Mouse (Mus musculus): Measurements from ENCODE around the gene A630073D07Rik.
"Not testable (repeated sequence)": the region's sequence is repeated elsewhere in the genome, so short reads cannot be mapped to it uniquely, and the experiment has no call there.

The A630073D07Rik gene

DNA sequence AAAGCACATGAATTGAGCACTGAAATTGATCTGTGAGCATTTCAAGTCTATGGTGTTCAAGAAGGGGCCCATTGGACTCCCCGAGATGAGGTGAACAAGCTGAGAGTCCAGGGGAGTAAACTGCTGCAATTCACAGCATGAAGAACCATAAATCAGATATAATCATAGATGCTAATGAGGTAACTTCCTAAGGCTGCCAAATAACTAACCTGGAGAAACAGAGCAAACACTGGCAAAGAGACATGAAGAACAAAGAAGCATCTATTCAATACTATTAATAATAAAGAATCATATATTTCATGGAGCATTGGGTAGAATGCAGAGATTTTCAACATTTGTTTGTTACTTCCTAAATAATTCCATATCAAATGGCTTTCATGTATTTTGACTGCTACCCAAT is at the start of gene A630073D07Rik:
A630073D07Rik (minus strand) TSS at position 101 of the 400 bp plus-strand sequence.
- in situ Hi-C loops (cut with MseI, MboI): no loop called here

DNA sequence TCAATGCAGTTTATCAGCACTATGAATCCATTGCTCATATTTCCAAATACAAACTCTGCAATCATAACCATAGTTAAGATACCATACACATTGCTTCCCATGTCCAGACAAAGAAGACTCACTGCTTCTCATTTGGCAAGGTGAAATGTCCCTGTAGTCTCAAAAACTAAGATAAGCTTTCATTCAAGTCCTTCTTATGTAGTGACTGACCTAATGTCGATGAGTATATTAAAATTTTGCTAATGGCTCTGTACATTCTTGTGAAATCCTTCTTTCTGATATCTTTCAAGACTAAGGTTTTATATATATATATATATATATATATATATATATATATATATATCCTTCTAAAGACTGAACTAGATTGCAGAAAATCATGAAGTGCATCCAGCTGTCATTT is 49.6 kb upstream of the A630073D07Rik start, which contains the start of gene Tas2r121:
Tas2r121 (minus strand) TSS at position 101 of the 400 bp plus-strand sequence.
- in situ Hi-C loops (cut with MseI, MboI): no loop called here

DNA sequence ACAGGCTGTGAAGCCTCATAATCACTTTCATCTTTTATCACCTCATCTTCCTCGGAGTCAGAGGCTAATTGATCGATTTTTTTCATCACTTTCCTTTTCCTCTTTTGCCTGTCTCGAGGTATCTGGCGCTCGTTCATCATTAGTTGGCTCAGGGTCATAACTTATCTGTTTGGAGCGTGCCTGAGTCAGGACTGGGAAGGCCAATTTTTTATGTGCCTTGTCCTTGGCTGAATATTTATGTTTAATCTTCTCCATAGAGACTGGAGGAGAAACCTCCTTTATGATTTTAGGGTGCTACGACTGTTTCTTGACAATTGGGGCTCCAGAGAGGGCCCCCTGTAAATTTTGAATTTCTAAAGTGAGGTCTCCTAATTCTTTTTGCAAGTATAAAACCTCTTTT is 40.3 kb upstream of the A630073D07Rik start:
- in situ Hi-C loops (cut with MseI, MboI): not testable (repeated sequence)

DNA sequence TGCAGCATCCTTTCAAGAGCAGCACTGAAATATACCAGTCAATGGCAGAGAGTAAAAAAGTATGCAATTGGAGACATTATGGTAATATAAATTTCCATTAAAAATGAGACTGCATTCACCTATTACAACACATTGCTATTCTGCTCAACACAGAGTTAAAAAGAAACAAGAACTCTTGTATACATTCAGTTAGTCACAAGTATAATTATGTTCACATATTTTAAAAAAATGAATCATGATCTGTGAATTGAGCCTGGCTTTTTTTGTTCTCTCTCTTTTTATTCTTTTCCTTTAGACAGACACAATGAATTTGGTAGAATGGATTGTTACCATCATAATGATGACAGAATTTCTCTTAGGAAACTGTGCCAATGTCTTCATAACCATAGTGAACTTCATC is 5.3 kb upstream of the A630073D07Rik start, which contains the start of gene Tas2r120:
Tas2r120 (plus strand) TSS at position 301 of the 400 bp plus-strand sequence.
- in situ Hi-C loops (cut with MseI, MboI): no loop called here

DNA sequence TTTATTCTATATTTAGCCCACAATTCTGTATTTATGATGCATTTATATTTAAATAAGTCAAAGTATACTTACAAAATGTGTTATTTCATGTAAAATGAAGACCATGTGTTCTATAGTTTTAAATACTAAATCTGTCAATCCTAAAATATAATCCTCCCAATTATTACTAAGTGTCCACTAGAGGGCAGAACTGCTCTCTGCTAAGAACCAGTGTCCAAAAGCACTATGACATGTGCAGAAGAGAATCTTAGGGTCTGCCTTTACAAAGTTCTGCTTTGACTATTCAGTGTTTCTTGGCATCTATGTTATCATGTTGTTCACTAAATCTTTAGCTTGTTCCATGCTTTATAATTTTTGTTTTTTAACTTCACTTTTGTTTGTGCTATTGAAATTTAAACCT is 1.9 kb downstream of the A630073D07Rik start:
- in situ Hi-C loops (cut with MseI, MboI): no loop called here

DNA sequence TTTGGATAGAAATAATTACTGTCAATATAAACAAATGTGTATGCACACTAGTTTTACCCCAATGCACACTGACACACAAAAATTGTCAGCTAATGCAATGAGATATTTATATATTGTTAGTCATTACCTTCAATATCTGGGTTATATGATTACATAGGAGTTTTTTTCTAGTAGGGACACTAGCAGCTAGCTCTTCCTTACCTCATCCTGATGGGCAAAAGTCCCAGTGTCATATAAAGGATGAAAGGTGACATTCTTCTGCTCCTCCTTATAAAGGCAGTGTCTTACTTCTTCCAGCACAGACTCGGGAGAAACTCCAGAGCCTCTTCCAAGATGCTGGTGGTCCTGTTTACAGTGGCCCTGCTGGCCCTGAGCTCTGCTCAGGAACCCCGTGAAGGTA is 55.7 kb downstream of the A630073D07Rik start, which contains the start of gene Prp2:
Prp2 (plus strand) TSS at position 301 of the 400 bp plus-strand sequence.
- in situ Hi-C loops (cut with MseI, MboI): not testable (repeated sequence)
